Mouse (Mus musculus) adrenal gland, adult 8-10 months (tissue): ENCODE measurements around the gene Ankrd13b. TPM values are rescaled to one million over a fixed set of nuclear protein-coding genes. Genes with fewer than 3 reads are reported as not detected.
A peak's percentile ranks its signal among the peaks of the same experiment; 100 is the strongest.

Experiments
- DNase-seq: peaks from one replicate; pipeline ENCODE4 v3.0.0; 2022
- total RNA-seq, 4 experiments: library from RNA; stranded (reverse); gene quantifications; 2 replicates each; pipeline ENCODE4 v1.2.4; 2022

The Ankrd13b gene
- total RNA-seq, 4 experiments from 2014 or later, result 5.7 to 13.6 (median 9.3) TPM

- DNase-seq, result peak; percentile 36
Measured at GRCm38 (mm10) chr11:77492311-77492871, 2.9 kb upstream of the Ankrd13b start.

GRCm38 (mm10) chr11:77491502-77492291 is 2.2 kb upstream of the Ankrd13b start:
- DNase-seq, result peak; percentile 66

DNA sequence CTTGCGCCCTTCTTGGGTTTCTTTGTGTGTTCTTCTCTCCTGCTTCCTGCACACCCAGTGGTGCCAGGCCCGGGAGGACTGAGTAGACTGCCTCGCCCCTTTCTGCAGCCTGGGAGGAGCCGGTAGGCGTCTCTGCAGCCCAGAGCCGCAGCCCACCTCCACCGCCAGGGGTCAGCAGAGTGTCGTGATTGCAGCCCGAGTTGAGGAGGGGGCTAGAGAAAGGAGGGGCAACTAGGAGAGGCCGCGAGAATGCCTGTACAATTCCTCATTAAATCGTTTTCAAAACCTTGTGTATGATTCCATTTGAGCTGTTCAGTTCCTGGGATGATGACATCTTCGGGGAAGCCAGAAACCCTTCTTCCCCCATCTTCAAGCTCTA is 1.6 kb upstream of the Ankrd13b start:
- peak; percentile 79 for DNase-seq

GRCm38 (mm10) chr11:77490451-77490850 is 973 bp upstream of the Ankrd13b start:
- no peak for DNase-seq

GRCm38 (mm10) chr11:77488771-77489581 is 502 bp downstream of the Ankrd13b start:
- DNase-seq, result no peak

DNA sequence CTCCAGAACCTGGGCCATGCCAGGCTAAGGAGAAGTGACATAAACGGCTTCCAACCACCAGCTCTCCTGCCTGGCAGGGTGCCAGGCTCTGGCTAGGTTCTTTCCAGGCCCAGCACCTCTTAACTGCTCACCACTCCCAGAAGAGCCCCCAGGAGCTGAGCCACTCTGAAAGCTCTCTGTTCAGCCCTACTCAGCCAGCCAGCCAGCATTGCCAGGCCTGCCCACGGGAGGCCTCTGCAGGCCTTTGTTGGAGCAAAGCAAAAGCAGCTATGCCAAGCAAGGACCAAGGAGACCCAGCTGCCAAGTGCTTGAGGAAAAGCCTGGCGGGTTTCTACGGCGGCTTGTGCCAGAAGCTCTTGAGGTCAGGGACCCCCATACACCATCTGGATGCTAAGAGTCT is 2.7 kb downstream of the Ankrd13b start:
- DNase-seq, result no peak

DNA sequence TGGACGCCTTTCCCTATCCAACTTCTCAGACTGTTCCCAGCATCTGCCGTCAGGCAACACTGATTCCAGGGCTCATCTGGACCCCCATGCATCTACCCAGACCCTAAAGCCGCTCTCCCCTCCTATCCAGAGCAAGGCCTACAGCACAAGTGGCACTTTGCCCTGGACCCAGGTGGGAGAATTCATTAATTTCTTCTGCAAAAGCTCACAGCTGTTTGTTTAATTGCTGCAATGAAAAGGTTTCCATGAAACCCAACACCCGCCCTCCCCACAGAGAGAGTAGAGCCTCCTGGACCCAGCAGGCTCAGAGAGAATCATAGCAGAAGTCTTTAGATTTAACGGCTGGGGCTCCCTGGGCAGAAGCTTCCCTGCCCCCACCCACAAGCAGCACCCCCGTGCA is 4.2 kb downstream of the Ankrd13b start:
- DNase-seq, result no peak

- no peak for DNase-seq
Measured at GRCm38 (mm10) chr11:77483510-77484255, 5.8 kb downstream of the Ankrd13b start.

DNA sequence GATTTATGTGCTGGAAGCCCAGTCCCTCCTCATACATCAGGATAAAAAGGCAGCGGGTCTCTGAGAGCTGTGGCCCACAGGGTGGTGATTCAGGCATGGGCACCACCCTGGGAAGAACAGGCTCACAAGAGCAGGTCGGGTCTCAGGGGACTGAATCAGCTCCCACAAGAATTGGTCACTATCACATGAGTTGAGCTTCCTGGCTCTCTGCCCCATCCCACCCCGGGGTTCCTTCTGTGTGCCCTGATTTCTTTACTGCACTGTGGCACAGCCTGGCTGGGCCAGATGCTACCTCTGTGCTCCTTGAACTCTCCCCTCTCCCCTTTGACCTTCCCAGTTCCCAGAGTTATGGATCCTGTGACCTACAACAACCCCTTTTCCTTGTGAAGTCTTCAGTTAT is 6.4 kb downstream of the Ankrd13b start:
- no peak for DNase-seq

- no peak for DNase-seq
Measured at GRCm38 (mm10) chr11:77476895-77477294, 12.6 kb downstream of the Ankrd13b start.

DNA sequence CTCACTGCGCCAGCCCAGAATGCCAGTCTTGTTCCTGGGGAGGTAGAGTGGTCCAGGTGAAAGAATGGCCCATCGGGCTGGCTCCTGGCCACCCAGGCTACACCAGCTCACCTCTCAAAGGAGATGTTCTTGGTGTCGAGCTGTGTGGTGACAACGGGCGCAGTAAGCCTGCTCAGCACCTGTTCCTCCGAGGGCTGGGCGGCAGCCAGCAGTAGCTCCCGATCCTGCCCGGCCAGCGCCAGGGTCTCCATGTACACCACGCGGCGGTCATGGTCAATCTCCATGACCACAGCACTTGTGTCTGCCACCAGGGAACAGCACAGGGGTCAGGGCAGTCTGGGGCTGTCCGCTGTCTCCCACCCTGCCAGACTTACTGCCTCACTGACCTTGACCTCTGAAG is 13.3 kb downstream of the Ankrd13b start:
- no peak for DNase-seq

GRCm38 (mm10) chr11:77472775-77473174 is 16.7 kb downstream of the Ankrd13b start:
- DNase-seq, result no peak

DNA sequence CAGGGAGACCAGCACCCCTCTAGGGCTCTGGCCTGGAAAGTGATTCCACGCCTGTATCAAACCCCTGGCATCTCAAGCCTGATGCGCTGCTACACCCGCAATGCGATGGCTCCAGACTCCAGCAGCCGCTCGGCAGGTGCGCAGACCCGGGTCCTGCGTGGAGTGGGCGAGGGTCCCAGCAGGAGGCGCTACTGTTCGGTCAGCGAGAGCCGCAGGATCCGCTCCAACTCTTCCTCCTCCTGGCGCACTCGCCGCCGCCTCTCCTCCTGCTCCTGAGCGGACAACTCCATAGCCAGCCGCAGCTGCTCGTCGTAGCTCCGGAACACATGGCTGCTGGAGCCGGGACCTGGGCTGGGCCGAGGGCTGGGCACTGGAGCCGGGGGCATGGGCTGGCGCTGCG is 18.1 kb downstream of the Ankrd13b start:
- no peak for DNase-seq

DNA sequence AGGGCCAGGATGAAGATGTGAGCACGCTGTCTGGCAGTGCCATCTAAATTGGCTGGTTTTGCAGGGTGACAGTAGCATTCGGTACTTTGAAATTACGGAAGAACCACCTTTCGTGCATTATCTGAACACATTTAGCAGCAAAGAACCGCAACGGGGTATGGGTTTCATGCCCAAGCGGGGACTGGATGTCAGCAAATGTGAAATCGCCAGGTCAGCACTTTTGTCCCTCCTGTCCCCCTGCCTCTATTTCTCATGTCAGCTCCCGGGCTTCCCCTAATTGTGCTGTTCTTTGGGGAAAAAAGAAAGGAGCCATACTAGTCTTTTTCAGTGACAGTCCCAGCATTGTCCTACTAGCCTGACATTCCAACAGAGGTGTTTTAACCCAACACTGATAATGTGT is 21.1 kb downstream of the Ankrd13b start:
- DNase-seq, result no peak

GRCm38 (mm10) chr11:77467784-77468183 is 21.7 kb downstream of the Ankrd13b start:
- DNase-seq, result peak; percentile 52

GRCm38 (mm10) chr11:77467157-77467556 is 22.3 kb downstream of the Ankrd13b start:
- DNase-seq, result peak; percentile 53

DNA sequence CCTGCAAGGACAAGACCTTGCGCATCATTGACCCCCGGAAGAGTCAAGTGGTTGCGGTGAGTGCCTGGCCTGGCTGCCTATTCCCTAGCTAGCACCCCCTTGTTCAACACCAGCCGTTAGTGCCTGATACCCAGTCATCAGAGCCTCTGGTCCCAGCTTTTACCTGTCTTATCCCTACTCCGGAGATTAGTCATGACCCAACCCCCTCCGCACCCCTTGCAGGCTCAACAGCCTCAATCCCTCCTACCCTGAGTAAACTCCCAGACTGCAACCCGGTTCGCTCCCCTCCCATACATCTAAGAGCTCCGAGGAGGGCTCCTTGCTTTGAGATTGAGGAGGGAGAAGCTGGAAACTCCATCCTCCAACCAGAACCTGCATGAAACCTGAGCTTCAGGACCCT is 22.9 kb downstream of the Ankrd13b start:
- DNase-seq, result no peak

DNA sequence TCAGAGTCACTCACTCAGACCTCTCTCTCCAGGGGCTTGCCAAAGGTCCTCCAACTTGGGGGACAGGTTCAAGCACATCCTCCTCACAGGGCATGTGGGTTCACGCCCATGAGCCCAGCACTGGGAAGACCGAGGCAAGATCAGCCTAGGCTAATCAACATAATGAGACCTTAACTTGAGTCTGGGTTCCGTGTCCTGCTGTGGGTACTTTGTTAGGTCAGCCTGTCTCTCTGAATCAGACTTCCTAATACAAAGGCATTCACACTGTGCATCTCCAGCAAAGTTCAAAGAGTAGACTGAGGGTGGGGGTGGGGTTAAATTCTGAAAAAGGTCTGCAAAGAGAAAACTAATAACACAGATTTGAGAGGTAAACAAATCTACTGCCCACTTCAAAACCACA is 24.4 kb downstream of the Ankrd13b start:
- no peak for DNase-seq

GRCm38 (mm10) chr11:77464684-77465083 is 24.8 kb downstream of the Ankrd13b start:
- DNase-seq, result peak; percentile 55

GRCm38 (mm10) chr11:77463786-77464185 is 25.7 kb downstream of the Ankrd13b start:
- DNase-seq, result no peak

DNA sequence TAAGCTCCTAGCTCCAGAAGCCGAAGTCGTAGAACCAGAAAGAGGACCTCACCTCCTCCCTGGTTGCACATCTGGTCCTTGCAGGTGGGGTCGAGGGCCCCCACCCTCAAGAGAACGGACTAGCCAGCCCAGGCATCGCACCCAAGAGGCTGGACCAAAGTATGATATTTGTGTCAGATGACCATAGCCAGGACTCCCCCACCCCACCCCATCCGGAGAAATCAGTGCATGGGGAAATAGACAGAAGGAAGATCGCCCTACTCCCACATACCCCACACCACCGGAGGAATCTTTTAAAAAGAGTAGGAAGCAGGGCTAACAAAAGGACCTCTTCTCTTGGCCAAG is 26.4 kb downstream of the Ankrd13b start:
- DNase-seq, result no peak

- DNase-seq, result peak; percentile 41
Measured at GRCm38 (mm10) chr11:77462283-77463100, 27.0 kb downstream of the Ankrd13b start, which contains the start of gene Coro6. TSS of gene Coro6 (plus strand) at chr11:77462411.
